Mouse (Mus musculus) lung, postnatal 0 days (tissue): Measurements from ENCODE around the gene Elovl5. TPM values are rescaled to one million over a fixed set of nuclear protein-coding genes. Genes with fewer than 3 reads are reported as not detected.

ENCODE experiments used
- ATAC-seq: fragments of 200-750 bp; cut with Nextera tagmentation; 2 replicates; pipeline ENCODE4 v1.8.0; 2017; ENCODE audit warnings: moderate library complexity
- DNase-seq: peaks from one replicate; pipeline ENCODE4 v3.0.0-alpha.2; 2016; ENCODE audit warnings: low spot score
- H3K27ac ChIP-seq: fragments of 300-500 bp; sonication (generic); 2 replicates; pipeline ENCODE4 v1.5.1; 2014; ENCODE audit warnings: antibody characterized with exemption, mild to moderate bottlenecking, low read length, mixed read lengths
- H3K27me3 ChIP-seq: fragments of 300-500 bp; sonication (generic); replicated peaks from 2 replicates; pipeline ENCODE4 v1.6.1; 2014; ENCODE audit warnings: low read length, mixed read lengths; ENCODE audit not compliant: insufficient read depth
- H3K36me3 ChIP-seq: fragments of 300-500 bp; sonication (generic); 2 replicates; pipeline ENCODE4 v1.6.1; 2014; ENCODE audit warnings: low read length, mixed read lengths; ENCODE audit not compliant: insufficient read depth
- H3K4me1 ChIP-seq: fragments of 300-500 bp; sonication (generic); 2 replicates; pipeline ENCODE4 v1.6.1; 2014; ENCODE audit warnings: antibody characterized with exemption, low read depth, low read length, mixed read lengths; ENCODE audit not compliant: insufficient read depth
- H3K4me2 ChIP-seq: fragments of 300-500 bp; sonication (generic); replicated peaks from 2 replicates; pipeline ENCODE4 v1.6.1; 2014; ENCODE audit warnings: low read depth, mild to moderate bottlenecking, low read length, moderate library complexity, mixed read lengths
- H3K4me3 ChIP-seq: fragments of 300-500 bp; sonication (generic); 2 replicates; pipeline ENCODE4 v1.5.1; 2014; ENCODE audit warnings: low read depth, low read length
- H3K9ac ChIP-seq: fragments of 300-500 bp; sonication (generic); replicated peaks from 2 replicates; pipeline ENCODE4 v1.6.1; 2014; ENCODE audit warnings: low read depth, mild to moderate bottlenecking
- H3K9me3 ChIP-seq: fragments of 300-500 bp; sonication (generic); 2 replicates; pipeline ENCODE4 v1.6.1; 2016; ENCODE audit warnings: low read length, mixed read lengths
- CTCF ChIP-seq: IDR thresholded peaks from 2 replicates; pipeline ENCODE4 v1.5.1; 2016; ENCODE audit warnings: antibody characterized with exemption, mild to moderate bottlenecking
- EP300 ChIP-seq: IDR thresholded peaks from 2 replicates; pipeline ENCODE4 v1.6.1; 2016; ENCODE audit warnings: antibody characterized with exemption, mild to moderate bottlenecking, control low read depth
- WGBS: fragments of 180-500 bp; shearing (Covaris S2); extraction: QIAGEN DNeasy Blood & Tissue Kit; methylation state at CpG from one replicate; pipeline ENCODE4 v1.1.7; 2014; 5-methylcytosine and 5-hydroxymethylcytosine counted together
- polyA plus RNA-seq: library from polyadenylated mRNA; unstranded; fragments of >200 nt; fragmentation: Nextera tagmentation; extraction: Ambion mirVana; gene quantifications from 2 replicates; pipeline ENCODE4 v1.2.1, GENCODE M21; 2015

The Elovl5 gene
- polyA plus RNA-seq, 1 experiment from 2014 or later = 213 TPM

DNA sequence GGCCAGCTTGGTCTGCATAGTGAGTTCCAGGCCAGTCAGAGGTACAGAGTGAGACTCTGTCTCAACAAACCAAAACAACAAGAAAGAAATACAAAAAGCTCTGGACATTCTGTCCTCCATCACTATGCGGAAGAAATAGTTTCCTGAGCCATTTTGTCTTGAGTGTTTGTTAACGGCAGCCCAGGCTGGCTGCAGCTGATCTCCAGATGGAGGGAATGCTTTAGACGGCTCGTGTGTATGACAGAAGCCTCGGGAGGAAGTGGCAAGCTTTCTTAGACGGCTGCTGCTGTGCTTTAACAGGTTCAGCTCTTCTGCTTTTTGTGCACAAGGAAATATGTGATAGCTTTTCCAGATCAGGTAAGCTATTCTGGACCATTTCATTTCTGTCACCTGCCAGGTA is 23.9 kb downstream of the Elovl5 start:
- peak; percentile 68 for ATAC-seq
- peak overlapping the region; percentile 29; the same call in 1 of the 2 replicates for H3K4me2 ChIP-seq
- no peaks in the 10 kb centered on the region for H3K9me3 ChIP-seq
- no peaks in the 10 kb centered on the region for H3K27me3 ChIP-seq
- TF ChIP-seq CTCF (no peak), EP300 (peak; percentile 98)
- no peak overlapping the region for H3K4me3 ChIP-seq
- H3K36me3 ChIP-seq = no peaks in the 10 kb centered on the region
- peak; percentile 67 for DNase-seq
- no peak overlapping the region for H3K9ac ChIP-seq
- H3K27ac ChIP-seq = peak overlapping the region; percentile 83
- peaks cover 30% of the 10 kb centered on the region; the same call in 1 of the 2 replicates for H3K4me1 ChIP-seq
- WGBS = 9% methylated on average over 6 of the region's 6 CpGs

DNA sequence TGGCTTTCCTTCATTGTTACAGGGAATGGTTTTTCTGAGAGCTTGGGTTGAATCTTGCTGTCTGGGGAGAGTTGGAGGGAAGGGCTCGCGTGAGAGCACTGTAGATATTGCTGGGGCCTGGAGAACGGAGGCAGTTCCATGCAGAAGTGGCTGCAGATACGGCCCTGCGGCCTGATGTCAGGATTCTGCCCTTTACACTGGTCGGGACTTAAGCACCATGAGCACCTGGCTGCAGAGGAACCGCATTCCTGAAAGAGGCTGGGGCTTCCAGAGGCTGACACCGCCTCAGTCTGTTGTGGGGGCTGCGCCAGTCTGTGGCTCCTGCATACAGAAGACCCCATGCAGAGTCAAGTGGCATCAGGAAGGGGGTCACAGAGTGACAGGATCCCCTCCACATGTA is 24.7 kb downstream of the Elovl5 start:
- no peak overlapping the region for H3K9ac ChIP-seq

DNA sequence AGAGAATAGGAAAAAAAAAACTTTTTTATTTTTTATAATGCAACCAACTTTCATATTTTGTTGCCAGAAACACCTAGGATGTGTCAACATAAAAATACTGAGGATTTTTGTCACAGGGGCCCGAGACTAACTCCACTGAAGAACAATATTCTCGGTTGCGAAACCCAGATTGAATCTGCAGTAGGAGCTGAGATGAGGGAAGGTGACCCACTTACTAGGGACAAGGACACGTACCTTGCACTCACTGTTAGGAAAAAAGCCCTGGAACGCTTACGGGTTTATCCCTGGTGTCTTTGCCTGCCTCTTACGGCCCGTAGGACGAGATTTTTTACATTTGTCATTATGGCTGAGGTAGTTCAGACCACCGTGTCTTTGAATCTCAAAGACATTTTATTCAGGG is 25.2 kb downstream of the Elovl5 start:
- WGBS = 56% methylated on average over 10 of the region's 10 CpGs
- Histone ChIP-seq H3K27me3 (no peaks in the 10 kb centered on the region), H3K4me2 (peak overlapping the region; percentile 29; the same call in 1 of the 2 replicates), H3K36me3 (no peaks in the 10 kb centered on the region), H3K4me3 (peak overlapping the region; percentile 1; the same call in 1 of the 2 replicates), H3K9ac (0 out of 2 replicates have a peak overlapping the region, but pooled peaks have one; percentile 23), H3K27ac (peak overlapping the region; percentile 83), H3K9me3 (no peaks in the 10 kb centered on the region), H3K4me1 (peaks cover 28% of the 10 kb centered on the region; the same call in 1 of the 2 replicates)
- TF ChIP-seq CTCF (no peak), EP300 (no peak)
- peak; percentile 40 for DNase-seq
- no peak for ATAC-seq

More for the DNA sequence above, 24.7 kb downstream of the Elovl5 start:
- H3K9me3 ChIP-seq = no peaks in the 10 kb centered on the region
- no peaks in the 10 kb centered on the region for H3K36me3 ChIP-seq
- TF ChIP-seq CTCF (no peak), EP300 (peak; percentile 20; the same call in 1 of the 2 replicates)
- peaks cover 30% of the 10 kb centered on the region; the same call in 1 of the 2 replicates for H3K4me1 ChIP-seq
- 56% methylated on average over 9 of the region's 9 CpGs for WGBS
- peak; percentile 53 for DNase-seq
- peak; percentile 53 for ATAC-seq
- peak overlapping the region; percentile 1; the same call in 1 of the 2 replicates for H3K4me3 ChIP-seq
- no peaks in the 10 kb centered on the region for H3K27me3 ChIP-seq
- peak overlapping the region; percentile 83 for H3K27ac ChIP-seq
- H3K4me2 ChIP-seq = peak overlapping the region; percentile 29

DNA sequence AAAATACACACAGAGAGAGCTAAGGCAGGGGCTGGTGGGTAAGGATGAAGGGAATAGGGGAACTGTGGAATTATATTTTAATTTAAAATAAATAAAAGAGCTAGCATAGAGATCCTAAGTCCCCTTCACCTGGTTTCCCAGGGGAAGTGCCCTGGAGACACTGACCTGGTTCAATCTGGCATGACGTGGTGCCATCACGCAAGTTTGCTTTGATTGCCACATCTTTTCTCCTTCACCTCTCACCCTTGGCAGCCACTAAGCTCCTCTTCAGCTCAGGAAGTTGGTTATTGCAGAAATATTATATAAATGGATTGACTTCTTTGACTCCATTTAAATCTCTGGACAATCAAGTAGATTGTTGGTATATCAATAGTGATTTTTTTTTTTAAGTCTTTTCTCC is 26.2 kb downstream of the Elovl5 start:
- H3K27ac ChIP-seq = peak overlapping the region; percentile 83; the same call in 1 of the 2 replicates
- ATAC-seq (no peak), DNase-seq (no peak)
- H3K36me3 ChIP-seq = no peaks in the 10 kb centered on the region
- no peak overlapping the region for H3K4me3 ChIP-seq
- H3K27me3 ChIP-seq = no peaks in the 10 kb centered on the region
- H3K9ac ChIP-seq = no peak overlapping the region
- H3K9me3 ChIP-seq = no peaks in the 10 kb centered on the region
- WGBS = 68% methylated on average over 2 of the region's 2 CpGs
- TF ChIP-seq EP300 = no peak
- TF ChIP-seq CTCF = no peak
- peaks cover 22% of the 10 kb centered on the region; the same call in 1 of the 2 replicates for H3K4me1 ChIP-seq
- peak overlapping the region; percentile 29; the same call in 1 of the 2 replicates for H3K4me2 ChIP-seq

DNA sequence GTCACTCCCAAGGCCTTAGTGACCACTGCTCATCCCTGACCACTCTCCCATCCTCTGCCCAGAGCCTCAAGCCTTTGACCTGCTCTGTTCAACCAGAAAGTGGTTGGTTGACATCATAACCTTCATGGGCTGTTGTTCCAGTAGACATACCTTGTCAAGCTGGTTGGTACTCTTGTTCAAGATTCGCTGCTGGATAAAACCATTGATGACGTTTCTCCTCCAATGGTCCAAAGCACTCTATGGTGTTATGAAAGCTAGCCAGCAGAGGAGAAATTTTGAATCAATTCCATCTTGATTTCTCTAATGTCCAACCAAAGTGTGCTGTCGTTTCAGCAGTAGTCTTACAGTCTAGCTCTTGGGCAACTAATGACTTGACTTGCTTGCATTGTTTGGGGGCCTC is 27.0 kb downstream of the Elovl5 start:
- ATAC-seq = no peak
- WGBS = 90% methylated on average over 3 of the region's 3 CpGs

DNA sequence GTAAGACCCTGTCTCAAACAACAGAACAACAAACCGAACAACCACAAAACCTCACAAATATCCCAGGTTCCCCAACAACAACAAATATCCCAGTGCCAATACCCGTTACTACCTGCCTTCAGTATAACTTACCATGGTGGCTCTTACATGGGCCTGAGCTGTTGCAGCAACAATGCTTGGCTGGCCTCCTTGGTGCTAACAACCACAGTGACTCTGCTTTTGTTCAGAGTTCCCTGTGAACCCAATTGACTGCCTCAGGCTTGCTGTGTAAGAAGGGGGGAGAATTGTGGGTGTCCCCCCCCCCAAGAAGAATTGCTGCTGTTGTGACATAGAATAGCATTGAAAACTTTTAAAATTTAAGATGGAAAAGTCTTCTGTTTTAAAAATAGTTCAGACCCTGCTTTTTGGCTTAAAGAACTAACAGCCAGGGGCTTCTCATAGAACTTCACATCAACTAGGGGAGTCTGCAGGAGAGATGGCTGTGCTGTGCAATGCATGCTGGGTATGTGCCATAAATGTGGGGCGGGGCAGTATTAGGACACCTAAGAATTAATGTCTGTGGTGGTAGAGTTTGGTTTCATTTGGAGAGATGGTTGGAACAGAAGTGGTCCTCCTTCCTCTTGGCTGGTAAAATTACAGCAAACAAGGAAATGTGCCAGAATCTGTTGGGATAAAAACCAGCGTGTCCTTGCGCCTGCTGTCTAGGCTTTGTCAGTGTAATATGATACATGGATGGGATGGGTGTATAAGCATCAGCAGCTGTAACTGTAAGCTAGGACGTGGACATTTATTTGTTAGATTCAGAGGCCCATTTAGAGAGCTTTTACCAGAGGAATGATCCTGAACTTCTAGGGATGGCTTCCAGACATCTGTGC is 28.9 kb downstream of the Elovl5 start:
- Histone ChIP-seq H3K4me2 (no peak overlapping the region), H3K9me3 (no peaks in the 10 kb centered on the region), H3K4me1 (peaks cover 10% of the 10 kb centered on the region; the same call in 1 of the 2 replicates), H3K27me3 (no peaks in the 10 kb centered on the region), H3K9ac (no peak overlapping the region), H3K4me3 (no peak overlapping the region), H3K27ac (no peak overlapping the region), H3K36me3 (no peaks in the 10 kb centered on the region)
- DNase-seq (no peak), ATAC-seq (no peak)
- TF ChIP-seq EP300 (no peak), CTCF (no peak)
- 63% methylated on average over 6 of the region's 6 CpGs for WGBS

More for the DNA sequence above, 27.0 kb downstream of the Elovl5 start:
- H3K4me3 ChIP-seq = no peak overlapping the region
- TF ChIP-seq EP300 = no peak
- no peak for TF ChIP-seq CTCF
- no peak overlapping the region for H3K27ac ChIP-seq
- no peaks in the 10 kb centered on the region for H3K36me3 ChIP-seq
- no peaks in the 10 kb centered on the region for H3K9me3 ChIP-seq
- H3K4me2 ChIP-seq = no peak overlapping the region
- DNase-seq = no peak
- H3K27me3 ChIP-seq = no peaks in the 10 kb centered on the region
- no peak overlapping the region for H3K9ac ChIP-seq
- peaks cover 19% of the 10 kb centered on the region; the same call in 1 of the 2 replicates for H3K4me1 ChIP-seq
